Mouse (Mus musculus): Measurements from ENCODE around the gene Ak4. TPM values are rescaled to one million over a fixed set of nuclear protein-coding genes. Genes with fewer than 3 reads are reported as not detected.

The Ak4 gene
- polyA plus RNA-seq, 1 experiment from 2014 or later, result 20.7 TPM

- no peak overlapping the region for H3K9ac ChIP-seq
- ATAC-seq (ENCODE audit: insufficient read depth, low FRiP score, low read depth), result peak; percentile 96
- no peaks in the 10 kb centered on the region for H3K9me3 ChIP-seq
- no peak overlapping the region for H3K4me2 ChIP-seq
- H3K4me1 ChIP-seq, result no peaks in the 10 kb centered on the region
- no peaks in the 10 kb centered on the region for H3K27me3 ChIP-seq (replicated peaks)
- H3K4me3 ChIP-seq (replicated peaks), result no peak overlapping the region
- no peaks in the 10 kb centered on the region for H3K36me3 ChIP-seq
- no peak overlapping the region for H3K27ac ChIP-seq
- WGBS, result 45% methylated on average over 5 of the region's 5 CpGs
These were observed 25.8 kb upstream of the Ak4 start for GRCm38 (mm10) chr4:101393292-101393711.

- no peaks in the 10 kb centered on the region for H3K36me3 ChIP-seq
- WGBS, result 80% methylated on average over 8 of the region's 8 CpGs
- no peak overlapping the region for H3K27ac ChIP-seq
- no peak for ATAC-seq (ENCODE audit: insufficient read depth, low FRiP score, low read depth)
- H3K4me2 ChIP-seq, result no peak overlapping the region
- H3K9me3 ChIP-seq, result no peaks in the 10 kb centered on the region
- H3K4me3 ChIP-seq (replicated peaks), result no peak overlapping the region
- H3K27me3 ChIP-seq (replicated peaks), result no peaks in the 10 kb centered on the region
- H3K4me1 ChIP-seq, result no peaks in the 10 kb centered on the region
- no peak overlapping the region for H3K9ac ChIP-seq
These were observed 24.0 kb upstream of the Ak4 start for GRCm38 (mm10) chr4:101395021-101395533.

GRCm38 (mm10) chr4:101400025-101400594 lies 19.0 kb upstream of the Ak4 start:
- Histone ChIP-seq H3K4me3 (replicated peaks) (no peak overlapping the region), H3K4me2 (no peak overlapping the region), H3K9ac (no peak overlapping the region), H3K4me1 (no peaks in the 10 kb centered on the region), H3K27me3 (replicated peaks) (no peaks in the 10 kb centered on the region), H3K9me3 (no peaks in the 10 kb centered on the region), H3K27ac (no peak overlapping the region), H3K36me3 (no peaks in the 10 kb centered on the region)
- no peak; the same call in 1 of the 2 replicates for ATAC-seq (ENCODE audit: insufficient read depth, low FRiP score, low read depth)
- 57% methylated on average over 4 of the region's 4 CpGs for WGBS

- Histone ChIP-seq H3K27me3 (replicated peaks) (no peaks in the 10 kb centered on the region), H3K4me3 (replicated peaks) (no peak overlapping the region), H3K4me1 (no peaks in the 10 kb centered on the region), H3K4me2 (no peak overlapping the region), H3K27ac (no peak overlapping the region), H3K36me3 (no peaks in the 10 kb centered on the region), H3K9me3 (no peaks in the 10 kb centered on the region), H3K9ac (no peak overlapping the region)
- ATAC-seq (ENCODE audit: insufficient read depth, low FRiP score, low read depth), result no peak
- 80% methylated on average over 1 of the region's 1 CpGs for WGBS
These were observed 17.1 kb upstream of the Ak4 start for GRCm38 (mm10) chr4:101401945-101402344.

GRCm38 (mm10) chr4:101404863-101405262 lies 14.2 kb upstream of the Ak4 start:
- 37% methylated on average over 3 of the region's 3 CpGs for WGBS

GRCm38 (mm10) chr4:101406411-101407196 lies 12.5 kb upstream of the Ak4 start:
- Histone ChIP-seq H3K9me3 (no peaks in the 10 kb centered on the region), H3K4me1 (no peaks in the 10 kb centered on the region), H3K4me2 (no peak overlapping the region), H3K4me3 (replicated peaks) (no peak overlapping the region), H3K9ac (no peak overlapping the region), H3K27ac (no peak overlapping the region), H3K27me3 (replicated peaks) (no peaks in the 10 kb centered on the region), H3K36me3 (no peaks in the 10 kb centered on the region)
- WGBS, result 73% methylated on average over 4 of the region's 4 CpGs
- ATAC-seq (ENCODE audit: insufficient read depth, low FRiP score, low read depth), result no peak

More at GRCm38 (mm10) chr4:101404863-101405262, 14.2 kb upstream of the Ak4 start:
- no peaks in the 10 kb centered on the region for H3K36me3 ChIP-seq
- H3K4me1 ChIP-seq, result no peaks in the 10 kb centered on the region
- H3K4me2 ChIP-seq, result no peak overlapping the region
- no peaks in the 10 kb centered on the region for H3K27me3 ChIP-seq (replicated peaks)
- H3K9ac ChIP-seq, result no peak overlapping the region
- no peaks in the 10 kb centered on the region for H3K9me3 ChIP-seq
- no peak overlapping the region for H3K27ac ChIP-seq
- H3K4me3 ChIP-seq (replicated peaks), result no peak overlapping the region
- peak; percentile 50; the same call in 1 of the 2 replicates for ATAC-seq (ENCODE audit: insufficient read depth, low FRiP score, low read depth)

- ATAC-seq (ENCODE audit: insufficient read depth, low FRiP score, low read depth), result no peak
- H3K27ac ChIP-seq, result no peak overlapping the region
- WGBS, result 88% methylated on average over 11 of the region's 11 CpGs
- no peaks in the 10 kb centered on the region for H3K27me3 ChIP-seq (replicated peaks)
- no peak overlapping the region for H3K9ac ChIP-seq
- H3K4me1 ChIP-seq, result no peaks in the 10 kb centered on the region
- H3K9me3 ChIP-seq, result no peaks in the 10 kb centered on the region
- H3K36me3 ChIP-seq, result no peaks in the 10 kb centered on the region
- no peak overlapping the region for H3K4me3 ChIP-seq (replicated peaks)
- H3K4me2 ChIP-seq, result no peak overlapping the region
These were observed 2.1 kb upstream of the Ak4 start for GRCm38 (mm10) chr4:101416966-101417365.

- Histone ChIP-seq H3K4me2 (peak overlapping the region; percentile 87), H3K9me3 (no peaks in the 10 kb centered on the region), H3K4me1 (no peaks in the 10 kb centered on the region), H3K36me3 (no peaks in the 10 kb centered on the region), H3K27ac (no peak overlapping the region), H3K27me3 (replicated peaks) (no peaks in the 10 kb centered on the region), H3K9ac (peak overlapping the region; percentile 76), H3K4me3 (replicated peaks) (peak overlapping the region; percentile 70)
- WGBS, result 2% methylated on average over 75 of the region's 90 CpGs
- peak; percentile 63 for ATAC-seq (ENCODE audit: insufficient read depth, low FRiP score, low read depth)
These were observed 1.1 kb downstream of the Ak4 start for GRCm38 (mm10) chr4:101419911-101420880.

GRCm38 (mm10) chr4:101422996-101423395 lies 3.9 kb downstream of the Ak4 start:
- no peak overlapping the region for H3K27ac ChIP-seq
- no peak overlapping the region for H3K9ac ChIP-seq
- H3K36me3 ChIP-seq, result no peaks in the 10 kb centered on the region
- H3K27me3 ChIP-seq (replicated peaks), result no peaks in the 10 kb centered on the region
- no peaks in the 10 kb centered on the region for H3K9me3 ChIP-seq
- no peak for ATAC-seq (ENCODE audit: insufficient read depth, low FRiP score, low read depth)
- no peak overlapping the region for H3K4me2 ChIP-seq
- 90% methylated on average over 10 of the region's 10 CpGs for WGBS
- no peaks in the 10 kb centered on the region for H3K4me1 ChIP-seq
- H3K4me3 ChIP-seq (replicated peaks), result no peak overlapping the region

- Histone ChIP-seq H3K27me3 (replicated peaks) (no peaks in the 10 kb centered on the region), H3K9me3 (no peaks in the 10 kb centered on the region), H3K36me3 (no peaks in the 10 kb centered on the region), H3K4me2 (no peak overlapping the region), H3K27ac (no peak overlapping the region), H3K9ac (no peak overlapping the region), H3K4me3 (replicated peaks) (no peak overlapping the region), H3K4me1 (no peaks in the 10 kb centered on the region)
- ATAC-seq (ENCODE audit: insufficient read depth, low FRiP score, low read depth), result no peak
- 75% methylated on average over 5 of the region's 5 CpGs for WGBS
These were observed 4.5 kb downstream of the Ak4 start for GRCm38 (mm10) chr4:101423571-101423970.

- no peak overlapping the region for H3K27ac ChIP-seq
- no peaks in the 10 kb centered on the region for H3K4me1 ChIP-seq
- H3K27me3 ChIP-seq (replicated peaks), result no peaks in the 10 kb centered on the region
- no peak for ATAC-seq (ENCODE audit: insufficient read depth, low FRiP score, low read depth)
- no peaks in the 10 kb centered on the region for H3K9me3 ChIP-seq
- H3K36me3 ChIP-seq, result no peaks in the 10 kb centered on the region
- no peak overlapping the region for H3K4me3 ChIP-seq (replicated peaks)
- no peak overlapping the region for H3K9ac ChIP-seq
- no peak overlapping the region for H3K4me2 ChIP-seq
- 70% methylated on average over 3 of the region's 3 CpGs for WGBS
These were observed 5.4 kb downstream of the Ak4 start for GRCm38 (mm10) chr4:101424495-101424894.
